Mouse (Mus musculus): ENCODE measurements around the gene Sun5. TPM values are rescaled to one million over a fixed set of nuclear protein-coding genes. Genes with fewer than 3 reads are reported as not detected.
"Not testable (repeated sequence)": the region's sequence is repeated elsewhere in the genome, so short reads cannot be mapped to it uniquely, and the experiment has no call there.

The Sun5 gene
- polyA plus RNA-seq, 1 experiment from 2014 or later: not detected

GRCm38 (mm10) chr2:153853544-153853943 lies 17.3 kb downstream of the Sun5 start:
- ATAC-seq (replicated peaks; ENCODE audit: insufficient number of reproducible peaks, insufficient read depth, low FRiP score, low read depth): no peak
- 17% methylated on average over 5 of the region's 5 CpGs for WGBS
- no peaks in the 10 kb centered on the region for H3K4me1 ChIP-seq (replicated peaks)
- H3K27ac ChIP-seq: no peak overlapping the region
- H3K36me3 ChIP-seq: no peaks in the 10 kb centered on the region
- H3K4me2 ChIP-seq: no peak overlapping the region
- H3K27me3 ChIP-seq: peaks cover 7% of the 10 kb centered on the region; the same call in 1 of the 2 replicates
- H3K9ac ChIP-seq: no peak overlapping the region
- H3K9me3 ChIP-seq (replicated peaks): no peaks in the 10 kb centered on the region
- no peak overlapping the region for H3K4me3 ChIP-seq

- Histone ChIP-seq H3K27ac (no peak overlapping the region), H3K4me1 (replicated peaks) (no peaks in the 10 kb centered on the region), H3K36me3 (no peaks in the 10 kb centered on the region), H3K4me2 (no peak overlapping the region), H3K9ac (no peak overlapping the region), H3K27me3 (no peaks in the 10 kb centered on the region), H3K9me3 (replicated peaks) (no peaks in the 10 kb centered on the region), H3K4me3 (no peak overlapping the region)
- 37% methylated on average over 4 of the region's 4 CpGs for WGBS
- ATAC-seq (replicated peaks; ENCODE audit: insufficient number of reproducible peaks, insufficient read depth, low FRiP score, low read depth): no peak
Measured at GRCm38 (mm10) chr2:153851030-153851360, 19.9 kb downstream of the Sun5 start.

GRCm38 (mm10) chr2:153850351-153851029 lies 20.4 kb downstream of the Sun5 start:
- H3K9me3 ChIP-seq (replicated peaks): no peaks in the 10 kb centered on the region
- no peaks in the 10 kb centered on the region for H3K36me3 ChIP-seq
- no peaks in the 10 kb centered on the region for H3K4me1 ChIP-seq (replicated peaks)
- no peak for ATAC-seq (replicated peaks; ENCODE audit: insufficient number of reproducible peaks, insufficient read depth, low FRiP score, low read depth)
- H3K4me3 ChIP-seq: no peak overlapping the region
- 78% methylated on average over 6 of the region's 6 CpGs for WGBS
- no peak overlapping the region for H3K27ac ChIP-seq
- H3K4me2 ChIP-seq: no peak overlapping the region
- no peaks in the 10 kb centered on the region for H3K27me3 ChIP-seq
- no peak overlapping the region for H3K9ac ChIP-seq

GRCm38 (mm10) chr2:153848389-153848788 lies 22.5 kb downstream of the Sun5 start:
- no peak for ATAC-seq (replicated peaks; ENCODE audit: insufficient number of reproducible peaks, insufficient read depth, low FRiP score, low read depth)
- no peaks in the 10 kb centered on the region for H3K9me3 ChIP-seq (replicated peaks)
- H3K36me3 ChIP-seq: no peaks in the 10 kb centered on the region
- H3K27me3 ChIP-seq: no peaks in the 10 kb centered on the region
- no peak overlapping the region for H3K4me3 ChIP-seq
- H3K9ac ChIP-seq: no peak overlapping the region
- H3K27ac ChIP-seq: no peak overlapping the region
- WGBS: 72% methylated on average over 3 of the region's 3 CpGs
- H3K4me2 ChIP-seq: no peak overlapping the region
- no peaks in the 10 kb centered on the region for H3K4me1 ChIP-seq (replicated peaks)

GRCm38 (mm10) chr2:153842854-153843253 lies 28.0 kb downstream of the Sun5 start:
- Histone ChIP-seq H3K36me3 (no peaks in the 10 kb centered on the region), H3K4me1 (replicated peaks) (no peaks in the 10 kb centered on the region), H3K27me3 (no peaks in the 10 kb centered on the region), H3K4me2 (no peak overlapping the region), H3K4me3 (no peak overlapping the region), H3K27ac (no peak overlapping the region), H3K9ac (no peak overlapping the region), H3K9me3 (replicated peaks) (no peaks in the 10 kb centered on the region)
- 76% methylated on average over 8 of the region's 8 CpGs for WGBS
- no peak for ATAC-seq (replicated peaks; ENCODE audit: insufficient number of reproducible peaks, insufficient read depth, low FRiP score, low read depth)

- WGBS: 80% methylated on average over 8 of the region's 8 CpGs
- no peaks in the 10 kb centered on the region for H3K36me3 ChIP-seq
- peaks cover 8% of the 10 kb centered on the region; the same call in 1 of the 2 replicates for H3K27me3 ChIP-seq
- no peaks in the 10 kb centered on the region for H3K4me1 ChIP-seq (replicated peaks)
- no peak overlapping the region for H3K4me2 ChIP-seq
- no peak for ATAC-seq (replicated peaks; ENCODE audit: insufficient number of reproducible peaks, insufficient read depth, low FRiP score, low read depth)
- H3K9me3 ChIP-seq (replicated peaks): no peaks in the 10 kb centered on the region
- no peak overlapping the region for H3K27ac ChIP-seq
- H3K9ac ChIP-seq: no peak overlapping the region
- no peak overlapping the region for H3K4me3 ChIP-seq
Measured at GRCm38 (mm10) chr2:153833291-153833690, 37.6 kb downstream of the Sun5 start.

GRCm38 (mm10) chr2:153828704-153829103 lies 42.2 kb downstream of the Sun5 start:
- no peaks in the 10 kb centered on the region for H3K9me3 ChIP-seq (replicated peaks)
- ATAC-seq (replicated peaks; ENCODE audit: insufficient number of reproducible peaks, insufficient read depth, low FRiP score, low read depth): no peak
- peaks cover 6% of the 10 kb centered on the region for H3K4me1 ChIP-seq (replicated peaks)
- H3K4me3 ChIP-seq: no peak overlapping the region
- no peaks in the 10 kb centered on the region for H3K36me3 ChIP-seq
- peaks cover 5% of the 10 kb centered on the region; the same call in 1 of the 2 replicates for H3K27me3 ChIP-seq
- 79% methylated on average over 7 of the region's 7 CpGs for WGBS
- no peak overlapping the region for H3K27ac ChIP-seq
- H3K4me2 ChIP-seq: no peak overlapping the region
- no peak overlapping the region for H3K9ac ChIP-seq

GRCm38 (mm10) chr2:153827171-153827830 lies 43.6 kb downstream of the Sun5 start:
- no peaks in the 10 kb centered on the region for H3K36me3 ChIP-seq
- H3K4me1 ChIP-seq (replicated peaks): peaks cover 6% of the 10 kb centered on the region
- H3K27ac ChIP-seq: no peak overlapping the region
- H3K27me3 ChIP-seq: peaks cover 5% of the 10 kb centered on the region; the same call in 1 of the 2 replicates
- 79% methylated on average over 8 of the region's 8 CpGs for WGBS
- H3K4me2 ChIP-seq: no peak overlapping the region
- H3K9me3 ChIP-seq (replicated peaks): no peaks in the 10 kb centered on the region
- no peak for ATAC-seq (replicated peaks; ENCODE audit: insufficient number of reproducible peaks, insufficient read depth, low FRiP score, low read depth)
- H3K4me3 ChIP-seq: no peak overlapping the region
- H3K9ac ChIP-seq: no peak overlapping the region

GRCm38 (mm10) chr2:153825900-153826299 lies 45.0 kb downstream of the Sun5 start:
- H3K36me3 ChIP-seq; H3K4me3 ChIP-seq; H3K9me3 ChIP-seq (replicated peaks); ATAC-seq (replicated peaks; ENCODE audit: insufficient number of reproducible peaks, insufficient read depth, low FRiP score, low read depth); H3K27me3 ChIP-seq; H3K9ac ChIP-seq; H3K4me1 ChIP-seq (replicated peaks); H3K4me2 ChIP-seq; H3K27ac ChIP-seq: not testable (repeated sequence)
- WGBS: 55% methylated on average over 32 of the region's 32 CpGs

GRCm38 (mm10) chr2:153824593-153824992 lies 46.3 kb downstream of the Sun5 start:
- no peaks in the 10 kb centered on the region for H3K36me3 ChIP-seq
- peaks cover 6% of the 10 kb centered on the region for H3K4me1 ChIP-seq (replicated peaks)
- H3K27me3 ChIP-seq: no peaks in the 10 kb centered on the region
- H3K9ac ChIP-seq: no peak overlapping the region
- H3K4me3 ChIP-seq: no peak overlapping the region
- no peak overlapping the region for H3K4me2 ChIP-seq
- H3K9me3 ChIP-seq (replicated peaks): no peaks in the 10 kb centered on the region
- no peak overlapping the region for H3K27ac ChIP-seq
- no peak; the same call in 1 of the 2 replicates for ATAC-seq (replicated peaks; ENCODE audit: insufficient number of reproducible peaks, insufficient read depth, low FRiP score, low read depth)
- WGBS: 54% methylated on average over 6 of the region's 6 CpGs

- Histone ChIP-seq H3K4me1 (replicated peaks) (peaks cover 6% of the 10 kb centered on the region), H3K27ac (no peak overlapping the region), H3K4me2 (no peak overlapping the region), H3K9me3 (replicated peaks) (no peaks in the 10 kb centered on the region), H3K36me3 (no peaks in the 10 kb centered on the region), H3K9ac (no peak overlapping the region), H3K27me3 (no peaks in the 10 kb centered on the region), H3K4me3 (no peak overlapping the region)
- WGBS: 78% methylated on average over 2 of the region's 2 CpGs
- ATAC-seq (replicated peaks; ENCODE audit: insufficient number of reproducible peaks, insufficient read depth, low FRiP score, low read depth): no peak
Measured at GRCm38 (mm10) chr2:153822005-153822543, 48.8 kb downstream of the Sun5 start.

- ATAC-seq (replicated peaks; ENCODE audit: insufficient number of reproducible peaks, insufficient read depth, low FRiP score, low read depth): no peak
- no peak overlapping the region for H3K4me3 ChIP-seq
- peaks cover 10% of the 10 kb centered on the region for H3K4me1 ChIP-seq (replicated peaks)
- no peaks in the 10 kb centered on the region for H3K9me3 ChIP-seq (replicated peaks)
- no peaks in the 10 kb centered on the region for H3K27me3 ChIP-seq
- no peak overlapping the region for H3K9ac ChIP-seq
- no peak overlapping the region for H3K27ac ChIP-seq
- no peaks in the 10 kb centered on the region for H3K36me3 ChIP-seq
- 32% methylated on average over 3 of the region's 3 CpGs for WGBS
- H3K4me2 ChIP-seq: no peak overlapping the region
Measured at GRCm38 (mm10) chr2:153809921-153810320, 61.0 kb downstream of the Sun5 start.

Data from heart, embryonic 15.5 days (tissue).